Mouse (Mus musculus): ENCODE results near the gene Gm36864. TPM values are rescaled to one million over a fixed set of nuclear protein-coding genes. Genes with fewer than 3 reads are reported as not detected.

Gm36864 gene
- polyA plus RNA-seq, 1 experiment from 2014 or later = not detected

DNA sequence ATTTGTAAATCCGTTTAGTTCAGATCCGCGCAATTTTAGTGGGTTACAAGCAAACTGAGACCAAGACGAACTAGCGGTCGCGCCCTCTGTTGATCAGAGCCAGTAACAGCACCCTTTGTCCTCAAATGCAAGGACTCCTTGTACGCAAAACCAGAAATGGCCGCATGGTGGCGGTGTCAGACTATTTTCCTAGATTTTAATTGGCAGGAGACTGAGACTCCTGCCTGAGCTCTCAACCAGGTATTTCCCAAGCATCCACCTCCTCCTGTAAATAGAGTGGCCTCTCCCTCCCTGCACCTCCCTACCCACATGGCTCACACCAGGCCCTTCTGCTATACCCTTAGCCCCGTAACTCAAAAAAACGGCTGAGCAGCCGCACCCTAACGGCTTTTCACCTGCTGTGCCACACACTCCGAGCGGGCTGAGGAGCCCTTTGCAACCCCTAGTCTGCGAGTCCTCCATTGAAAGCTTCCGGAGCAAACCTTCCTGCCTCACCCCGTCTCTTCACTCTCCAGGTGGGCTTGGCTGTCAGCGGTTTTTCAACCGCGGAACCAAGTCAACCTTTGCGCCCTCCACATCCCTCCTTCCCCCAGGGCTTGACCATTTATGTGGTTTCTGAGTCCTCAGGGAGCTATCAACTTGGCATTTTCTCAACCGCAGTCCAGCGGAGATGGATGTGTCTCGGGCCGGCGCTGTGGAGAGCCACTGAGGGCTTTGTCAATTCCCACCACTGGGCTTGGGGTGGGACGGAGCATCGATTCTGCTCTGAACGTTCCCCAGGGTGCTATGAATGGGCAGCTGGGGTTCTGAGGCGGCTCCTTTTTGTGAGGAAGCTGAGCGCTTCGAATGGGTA is 27.0 kb downstream of the Gm36864 start:
- peak overlapping the region; percentile 74 for H3K27ac ChIP-seq
- under 1% methylated on average over 34 of the region's 34 CpGs for WGBS
- H3K4me1 ChIP-seq = peaks cover 7% of the 10 kb centered on the region
- H3K9me3 ChIP-seq = no peaks in the 10 kb centered on the region
- peak overlapping the region; percentile 41 for H3K4me3 ChIP-seq
- H3K4me2 ChIP-seq = peak overlapping the region; percentile 88
- H3K36me3 ChIP-seq (replicated peaks) = no peaks in the 10 kb centered on the region
- 0 out of 2 replicates have a peak, but pooled peaks cover 4% of the 10 kb centered on the region for H3K27me3 ChIP-seq (replicated peaks)
- peak; percentile 91 for ATAC-seq (replicated peaks)
- peak overlapping the region; percentile 59 for H3K9ac ChIP-seq

DNA sequence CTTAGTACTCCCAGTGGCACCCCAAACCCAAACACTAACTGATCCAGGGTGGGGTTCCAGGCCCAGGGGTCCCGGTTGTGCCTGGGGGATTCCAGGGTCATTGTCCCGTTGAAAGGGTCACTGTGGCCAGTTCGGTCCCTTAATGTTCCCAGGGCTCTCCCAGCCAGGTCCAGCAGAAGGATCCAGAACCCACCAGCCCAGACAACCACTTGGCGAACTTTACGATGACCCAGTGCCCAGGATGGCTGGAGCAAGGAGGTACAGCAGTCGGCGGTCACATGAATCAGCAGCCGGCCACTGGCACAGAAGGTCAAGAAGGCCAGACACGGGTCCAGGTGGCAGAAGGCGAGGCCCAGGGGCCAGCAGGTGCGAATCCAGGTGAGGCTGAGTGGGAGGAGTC is 32.1 kb downstream of the Gm36864 start:
- Histone ChIP-seq H3K4me3 (no peak overlapping the region), H3K27me3 (replicated peaks) (peaks cover 4% of the 10 kb centered on the region; the same call in 1 of the 2 replicates), H3K9ac (no peak overlapping the region), H3K27ac (no peak overlapping the region), H3K9me3 (no peaks in the 10 kb centered on the region), H3K36me3 (replicated peaks) (no peaks in the 10 kb centered on the region), H3K4me1 (peaks cover 4% of the 10 kb centered on the region), H3K4me2 (no peak overlapping the region)
- 86% methylated on average over 11 of the region's 11 CpGs for WGBS
- ATAC-seq (replicated peaks) = no peak

DNA sequence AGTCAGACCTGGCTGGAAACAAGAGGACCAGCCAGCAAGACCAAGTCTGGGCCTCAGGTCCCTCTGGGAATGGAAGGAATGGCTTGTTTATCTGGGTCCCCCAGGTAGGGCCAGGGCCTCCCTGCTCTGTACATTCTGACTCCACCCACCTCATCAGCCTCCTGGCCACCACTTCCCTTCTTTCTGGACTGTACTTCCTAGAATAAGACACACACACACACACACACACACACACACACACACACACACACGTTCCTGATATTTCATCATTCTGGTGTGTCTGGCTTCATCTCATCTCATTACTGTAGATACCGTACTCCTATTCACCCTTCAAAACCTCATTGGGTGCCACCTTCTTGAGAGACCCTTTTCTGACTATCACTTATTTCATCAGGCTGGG is 33.4 kb downstream of the Gm36864 start:
- 93% methylated on average over 2 of the region's 2 CpGs for WGBS
- ATAC-seq (replicated peaks) = no peak
- Histone ChIP-seq H3K9me3 (no peaks in the 10 kb centered on the region), H3K4me2 (no peak overlapping the region), H3K27ac (no peak overlapping the region), H3K4me3 (no peak overlapping the region), H3K36me3 (replicated peaks) (no peaks in the 10 kb centered on the region), H3K27me3 (replicated peaks) (peaks cover 4% of the 10 kb centered on the region; the same call in 1 of the 2 replicates), H3K4me1 (no peaks in the 10 kb centered on the region), H3K9ac (no peak overlapping the region)

DNA sequence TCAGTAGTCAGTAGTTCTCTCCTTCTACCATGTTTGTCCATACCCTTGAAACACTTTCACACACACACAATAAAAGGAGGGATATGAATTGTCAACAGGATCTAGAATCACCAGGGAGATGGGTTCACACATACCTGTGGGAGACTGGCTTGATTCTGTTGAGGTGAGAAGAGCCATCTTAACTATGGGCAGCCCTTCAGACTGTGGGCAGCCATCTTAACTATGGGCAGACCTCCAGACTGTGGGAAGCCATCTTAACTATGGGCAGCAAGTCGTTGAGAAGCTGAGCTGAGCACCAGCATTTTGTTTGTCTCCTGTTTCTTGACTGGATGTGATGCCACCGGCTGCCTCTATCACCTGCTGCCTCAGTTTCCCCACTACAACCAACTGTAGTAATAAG is 35.3 kb downstream of the Gm36864 start:
- ATAC-seq (replicated peaks) = peak; percentile 68
- Histone ChIP-seq H3K36me3 (replicated peaks) (no peaks in the 10 kb centered on the region), H3K4me2 (no peak overlapping the region), H3K27ac (no peak overlapping the region), H3K9ac (no peak overlapping the region), H3K4me3 (no peak overlapping the region), H3K4me1 (no peaks in the 10 kb centered on the region), H3K27me3 (replicated peaks) (peaks cover 4% of the 10 kb centered on the region; the same call in 1 of the 2 replicates), H3K9me3 (no peaks in the 10 kb centered on the region)
- 72% methylated on average over 2 of the region's 2 CpGs for WGBS

DNA sequence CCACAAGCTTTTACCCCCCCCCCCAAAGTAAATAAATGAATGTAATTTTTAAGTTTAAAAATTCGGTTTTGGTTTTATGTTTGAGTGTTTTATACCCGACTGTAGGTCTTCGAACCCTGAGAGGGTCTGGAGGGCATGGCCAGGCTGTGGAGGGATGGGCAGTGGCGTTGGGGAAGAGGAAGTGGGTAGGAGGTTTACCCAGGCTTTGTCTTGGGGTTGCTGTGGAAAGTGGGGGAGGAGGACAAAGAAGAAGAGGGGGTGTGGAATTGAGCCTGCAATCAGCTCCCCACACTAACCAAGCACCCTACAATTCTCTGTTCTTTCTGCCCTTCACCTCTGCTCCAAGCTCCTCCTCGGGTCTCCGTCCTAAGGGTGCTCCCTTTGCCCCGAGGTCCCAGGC is 36.6 kb downstream of the Gm36864 start:
- 95% methylated on average over 7 of the region's 7 CpGs for WGBS
- Histone ChIP-seq H3K4me3 (no peak overlapping the region), H3K27ac (no peak overlapping the region), H3K36me3 (replicated peaks) (no peaks in the 10 kb centered on the region), H3K4me2 (no peak overlapping the region), H3K9me3 (no peaks in the 10 kb centered on the region), H3K4me1 (no peaks in the 10 kb centered on the region), H3K27me3 (replicated peaks) (no peaks in the 10 kb centered on the region; the same call in 1 of the 2 replicates), H3K9ac (no peak overlapping the region)
- ATAC-seq (replicated peaks) = no peak

DNA sequence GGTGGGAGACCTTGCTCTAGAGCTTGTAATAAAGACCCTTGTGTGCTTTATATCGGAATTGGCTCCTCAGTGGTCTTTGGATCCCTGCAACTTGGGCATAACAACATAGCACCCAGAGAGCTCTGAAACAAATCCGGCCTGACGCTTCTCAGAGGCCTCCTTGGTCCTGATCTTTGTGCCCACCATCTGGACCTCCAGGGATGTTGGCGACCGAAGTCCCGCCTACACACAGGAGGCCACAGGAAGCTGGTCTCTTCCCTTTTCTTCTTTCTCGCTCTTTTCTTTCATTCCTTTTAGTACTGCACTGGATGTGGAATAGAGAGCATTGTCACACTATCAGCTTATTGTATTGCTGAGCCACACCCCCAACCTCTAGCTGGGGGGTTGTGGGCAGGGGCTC is 37.5 kb downstream of the Gm36864 start:
- Histone ChIP-seq H3K9me3 (no peaks in the 10 kb centered on the region), H3K36me3 (replicated peaks) (no peaks in the 10 kb centered on the region), H3K4me2 (no peak overlapping the region), H3K27ac (no peak overlapping the region), H3K27me3 (replicated peaks) (no peaks in the 10 kb centered on the region; the same call in 1 of the 2 replicates), H3K4me3 (no peak overlapping the region), H3K9ac (no peak overlapping the region), H3K4me1 (no peaks in the 10 kb centered on the region)
- ATAC-seq (replicated peaks) = no peak
- WGBS = 59% methylated on average over 7 of the region's 7 CpGs

DNA sequence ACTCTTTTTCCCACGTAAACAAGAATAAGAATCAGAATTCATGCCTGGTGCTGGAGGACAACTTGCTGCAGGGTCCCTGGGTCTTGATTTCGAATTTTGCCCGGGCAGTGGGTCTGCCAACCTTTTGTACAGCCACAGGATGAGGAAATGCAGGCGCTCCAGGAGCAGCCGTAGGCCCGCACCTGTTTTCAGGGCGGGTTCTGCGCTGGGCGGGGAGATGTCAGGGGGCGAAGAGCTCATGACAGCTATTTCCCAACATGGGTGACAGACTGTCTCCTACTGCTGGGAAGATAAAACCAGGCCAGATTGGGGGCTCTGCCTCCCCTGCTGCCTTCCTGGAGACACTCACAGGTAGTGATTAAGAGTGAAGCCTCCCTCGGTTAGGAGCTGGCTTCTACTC is 38.1 kb downstream of the Gm36864 start:
- Histone ChIP-seq H3K4me1 (no peaks in the 10 kb centered on the region), H3K9me3 (no peaks in the 10 kb centered on the region), H3K36me3 (replicated peaks) (no peaks in the 10 kb centered on the region), H3K27ac (no peak overlapping the region), H3K9ac (no peak overlapping the region), H3K4me2 (no peak overlapping the region), H3K27me3 (replicated peaks) (no peaks in the 10 kb centered on the region; the same call in 1 of the 2 replicates), H3K4me3 (no peak overlapping the region)
- ATAC-seq (replicated peaks) = no peak
- WGBS = 47% methylated on average over 11 of the region's 11 CpGs

DNA sequence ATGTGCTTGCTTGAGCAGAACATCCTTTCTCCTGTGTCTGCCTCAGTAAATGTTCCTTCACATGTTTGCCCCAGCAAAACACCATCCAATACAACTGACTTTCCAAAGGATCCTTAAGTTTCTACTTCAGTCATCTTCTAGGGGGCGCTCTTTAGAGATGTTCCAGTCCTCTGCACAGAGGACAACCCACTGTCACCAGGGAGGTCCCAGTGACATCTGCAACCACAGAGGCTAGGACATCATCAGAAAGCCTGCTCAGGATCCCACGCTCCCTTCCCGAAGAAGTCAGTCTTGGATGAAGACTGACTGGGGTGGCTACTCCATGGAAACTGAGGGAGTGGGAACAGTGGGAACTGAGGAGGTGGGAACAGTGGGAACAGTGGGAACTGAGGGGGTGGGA is 39.6 kb downstream of the Gm36864 start:
- no peak overlapping the region for H3K9ac ChIP-seq
- H3K4me1 ChIP-seq = no peaks in the 10 kb centered on the region
- no peak overlapping the region for H3K4me2 ChIP-seq
- no peaks in the 10 kb centered on the region for H3K36me3 ChIP-seq (replicated peaks)
- no peak overlapping the region for H3K4me3 ChIP-seq
- ATAC-seq (replicated peaks) = no peak
- WGBS = 82% methylated on average over 3 of the region's 3 CpGs
- no peaks in the 10 kb centered on the region for H3K9me3 ChIP-seq
- no peak overlapping the region for H3K27ac ChIP-seq
- no peaks in the 10 kb centered on the region; the same call in 1 of the 2 replicates for H3K27me3 ChIP-seq (replicated peaks)

DNA sequence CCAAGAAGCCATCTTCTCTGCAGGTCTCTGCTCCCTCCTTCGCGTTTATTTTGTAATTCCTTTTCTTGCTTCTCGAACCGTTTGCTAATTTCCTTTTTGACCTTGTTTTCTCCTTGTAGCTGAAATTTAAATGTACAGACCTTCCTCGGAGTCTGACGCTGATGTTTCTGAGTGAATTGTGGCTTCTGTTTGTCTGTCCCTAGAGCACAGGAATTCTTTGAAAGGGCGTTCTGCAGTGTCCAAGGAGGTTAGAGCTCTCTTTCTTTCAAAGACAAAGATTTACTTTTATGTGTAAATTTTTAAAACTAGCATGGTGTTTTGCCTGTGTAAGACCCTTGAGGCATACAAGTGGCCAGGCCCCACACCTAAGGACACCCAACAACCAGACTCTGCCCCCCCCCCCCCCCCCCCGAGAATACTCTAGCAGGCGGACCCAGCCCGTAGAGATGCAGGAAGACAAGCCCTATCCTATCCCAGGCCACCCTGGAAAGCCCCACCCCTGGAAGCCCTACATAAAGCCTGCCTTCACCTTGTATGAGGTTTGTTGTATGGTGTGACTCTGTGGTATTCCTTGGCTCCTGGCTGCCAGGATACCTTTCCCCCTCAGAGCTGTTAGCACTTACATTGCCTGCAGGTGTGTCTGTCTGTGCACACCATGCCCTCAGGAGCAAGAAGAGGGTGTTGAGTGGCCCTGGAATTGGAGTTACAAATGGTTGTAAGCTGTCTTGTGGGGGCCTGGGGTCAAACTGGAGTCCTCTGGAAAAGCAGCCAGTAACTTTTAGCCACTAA is 40.7 kb downstream of the Gm36864 start:
- no peaks in the 10 kb centered on the region for H3K36me3 ChIP-seq (replicated peaks)
- H3K27ac ChIP-seq = no peak overlapping the region
- ATAC-seq (replicated peaks) = no peak
- 60% methylated on average over 9 of the region's 10 CpGs for WGBS
- H3K9ac ChIP-seq = no peak overlapping the region
- no peak overlapping the region for H3K4me3 ChIP-seq
- no peak overlapping the region for H3K4me2 ChIP-seq
- no peaks in the 10 kb centered on the region; the same call in 1 of the 2 replicates for H3K27me3 ChIP-seq (replicated peaks)
- no peaks in the 10 kb centered on the region for H3K9me3 ChIP-seq
- peaks cover 2% of the 10 kb centered on the region; the same call in 1 of the 2 replicates for H3K4me1 ChIP-seq

DNA sequence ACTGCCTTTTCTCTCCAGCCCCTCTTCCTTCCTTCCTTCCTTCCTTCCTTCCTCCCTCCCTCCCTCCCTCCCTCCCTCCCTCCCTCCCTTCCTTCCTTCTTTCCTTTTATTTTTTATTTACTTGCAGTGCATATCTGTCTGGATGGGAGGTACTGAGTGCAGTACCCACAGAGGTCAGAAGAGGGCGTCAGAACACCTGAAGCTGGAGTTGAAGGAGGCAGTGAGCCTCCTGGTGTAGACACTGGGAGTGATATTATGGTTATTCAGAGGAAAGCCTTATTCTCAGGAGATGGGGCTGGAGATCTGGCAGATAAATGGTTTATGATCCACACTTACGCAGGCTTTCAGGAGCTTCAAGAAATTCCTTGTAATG is 41.3 kb downstream of the Gm36864 start:
- no peak for ATAC-seq (replicated peaks)
- no peak overlapping the region for H3K4me3 ChIP-seq
- no peaks in the 10 kb centered on the region for H3K36me3 ChIP-seq (replicated peaks)
- no peak overlapping the region for H3K4me2 ChIP-seq
- H3K27ac ChIP-seq = no peak overlapping the region
- no peak overlapping the region for H3K9ac ChIP-seq
- no peaks in the 10 kb centered on the region; the same call in 1 of the 2 replicates for H3K27me3 ChIP-seq (replicated peaks)
- H3K9me3 ChIP-seq = no peaks in the 10 kb centered on the region
- WGBS = 42% methylated on average over 2 of the region's 2 CpGs
- H3K4me1 ChIP-seq = peaks cover 8% of the 10 kb centered on the region

DNA sequence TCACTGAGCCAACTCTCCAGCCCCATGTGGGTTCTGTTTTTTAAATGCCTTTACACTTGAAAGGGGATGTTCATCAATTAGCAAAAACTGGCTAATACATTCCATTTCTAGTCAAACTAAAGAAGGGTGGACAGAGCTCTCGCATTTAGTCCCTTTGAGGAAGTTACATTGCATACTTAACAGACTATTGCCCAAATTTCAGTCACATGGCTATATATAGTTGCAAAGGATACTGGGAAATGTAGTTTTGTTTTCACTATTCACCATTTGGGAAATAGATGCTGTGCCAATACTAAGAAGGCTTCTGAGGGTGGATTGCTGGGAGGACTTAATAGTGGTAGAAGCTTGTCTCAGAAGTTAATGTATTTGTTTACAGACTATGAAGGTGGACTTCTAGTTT is 45.0 kb downstream of the Gm36864 start:
- Histone ChIP-seq H3K27me3 (replicated peaks) (no peaks in the 10 kb centered on the region), H3K36me3 (replicated peaks) (no peaks in the 10 kb centered on the region), H3K4me1 (peaks cover 8% of the 10 kb centered on the region), H3K27ac (0 out of 2 replicates have a peak overlapping the region, but pooled peaks have one; percentile 4), H3K9me3 (no peaks in the 10 kb centered on the region), H3K4me2 (no peak overlapping the region), H3K4me3 (no peak overlapping the region), H3K9ac (no peak overlapping the region)
- ATAC-seq (replicated peaks) = peak; percentile 30; the same call in 1 of the 2 replicates
- WGBS = 57% methylated on average over 1 of the region's 1 CpGs

DNA sequence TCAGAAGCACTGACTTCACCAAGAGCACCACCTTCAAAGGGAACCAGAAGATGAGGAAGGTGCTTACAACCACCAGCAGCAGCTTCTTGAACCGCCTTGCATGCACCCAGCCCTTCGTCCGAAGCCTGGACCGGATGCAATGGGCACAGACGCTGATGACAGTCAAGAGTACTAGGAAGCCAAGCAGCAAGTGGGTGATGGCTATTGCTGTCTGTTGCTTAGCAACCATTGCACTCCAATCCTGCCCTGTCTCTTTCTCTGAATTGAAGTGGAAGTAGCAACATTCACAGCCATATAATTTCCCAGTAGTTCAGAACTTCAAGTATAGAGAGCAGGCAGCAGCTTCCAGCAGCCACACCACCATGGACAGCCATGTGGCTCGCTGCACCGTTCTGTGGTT is 45.6 kb downstream of the Gm36864 start:
- Histone ChIP-seq H3K36me3 (replicated peaks) (no peaks in the 10 kb centered on the region), H3K4me1 (peaks cover 8% of the 10 kb centered on the region), H3K27me3 (replicated peaks) (no peaks in the 10 kb centered on the region), H3K9ac (no peak overlapping the region), H3K4me2 (no peak overlapping the region), H3K27ac (0 out of 2 replicates have a peak overlapping the region, but pooled peaks have one; percentile 4), H3K4me3 (no peak overlapping the region), H3K9me3 (no peaks in the 10 kb centered on the region)
- peak; percentile 67 for ATAC-seq (replicated peaks)
- 67% methylated on average over 7 of the region's 7 CpGs for WGBS
